Mouse (Mus musculus) liver, embryonic 15.5 days (tissue): ENCODE data around the gene Rrp7a. TPM values are rescaled to one million over a fixed set of nuclear protein-coding genes. Genes with fewer than 3 reads are reported as not detected.

Experiments
- ATAC-seq: fragments of 200-750 bp; cut with Nextera tagmentation; 2 replicates; pipeline ENCODE4 v1.8.0; 2017; ENCODE audit warnings: moderate number of reproducible peaks, mild to moderate bottlenecking, moderate library complexity; ENCODE audit not compliant: insufficient read depth
- H3K27ac ChIP-seq: fragments of 300-500 bp; sonication (generic); replicated peaks from 2 replicates; pipeline ENCODE4 v1.5.1; 2015; ENCODE audit warnings: mild to moderate bottlenecking, inconsistent platforms
- H3K27me3 ChIP-seq: fragments of 300-500 bp; sonication (generic); 2 replicates; pipeline ENCODE4 v1.6.1; 2015; ENCODE audit warnings: mild to moderate bottlenecking, inconsistent platforms
- H3K36me3 ChIP-seq: fragments of 300-500 bp; sonication (generic); replicated peaks from 2 replicates; pipeline ENCODE4 v1.6.1; 2015; ENCODE audit warnings: moderate library complexity, mild to moderate bottlenecking, inconsistent platforms
- H3K4me1 ChIP-seq: fragments of 300-500 bp; sonication (generic); replicated peaks from 2 replicates; pipeline ENCODE4 v1.6.1; 2015; ENCODE audit warnings: inconsistent platforms
- H3K4me2 ChIP-seq: fragments of 300-500 bp; sonication (generic); 2 replicates; pipeline ENCODE4 v1.6.1; 2015; ENCODE audit warnings: moderate library complexity, mild to moderate bottlenecking, inconsistent platforms
- H3K4me3 ChIP-seq: fragments of 300-500 bp; sonication (generic); replicated peaks from 2 replicates; pipeline ENCODE4 v1.5.1; 2015; ENCODE audit warnings: mild to moderate bottlenecking, inconsistent platforms
- H3K9ac ChIP-seq: fragments of 300-500 bp; sonication (generic); 2 replicates; pipeline ENCODE4 v1.6.1; 2015; ENCODE audit warnings: moderate library complexity, mild to moderate bottlenecking, inconsistent platforms
- H3K9me3 ChIP-seq: fragments of 300-500 bp; sonication (generic); replicated peaks from 2 replicates; pipeline ENCODE4 v1.6.1; 2016; ENCODE audit warnings: inconsistent platforms
- WGBS: fragments of 180-500 bp; shearing (Covaris S2); methylation state at CpG from one replicate; pipeline ENCODE4 v1.1.7; 2015; ENCODE audit warnings: mixed read lengths; ENCODE audit not compliant: insufficient replicate concordance; 5-methylcytosine and 5-hydroxymethylcytosine counted together
- polyA plus RNA-seq: library from polyadenylated mRNA; unstranded; fragments of >200 nt; fragmentation: Nextera tagmentation; extraction: Ambion mirVana; gene quantifications from 2 replicates; pipeline ENCODE4 v1.2.1, GENCODE M21; 2015

Gene Rrp7a
- polyA plus RNA-seq, 1 experiment from 2014 or later, result 22.0 TPM

DNA sequence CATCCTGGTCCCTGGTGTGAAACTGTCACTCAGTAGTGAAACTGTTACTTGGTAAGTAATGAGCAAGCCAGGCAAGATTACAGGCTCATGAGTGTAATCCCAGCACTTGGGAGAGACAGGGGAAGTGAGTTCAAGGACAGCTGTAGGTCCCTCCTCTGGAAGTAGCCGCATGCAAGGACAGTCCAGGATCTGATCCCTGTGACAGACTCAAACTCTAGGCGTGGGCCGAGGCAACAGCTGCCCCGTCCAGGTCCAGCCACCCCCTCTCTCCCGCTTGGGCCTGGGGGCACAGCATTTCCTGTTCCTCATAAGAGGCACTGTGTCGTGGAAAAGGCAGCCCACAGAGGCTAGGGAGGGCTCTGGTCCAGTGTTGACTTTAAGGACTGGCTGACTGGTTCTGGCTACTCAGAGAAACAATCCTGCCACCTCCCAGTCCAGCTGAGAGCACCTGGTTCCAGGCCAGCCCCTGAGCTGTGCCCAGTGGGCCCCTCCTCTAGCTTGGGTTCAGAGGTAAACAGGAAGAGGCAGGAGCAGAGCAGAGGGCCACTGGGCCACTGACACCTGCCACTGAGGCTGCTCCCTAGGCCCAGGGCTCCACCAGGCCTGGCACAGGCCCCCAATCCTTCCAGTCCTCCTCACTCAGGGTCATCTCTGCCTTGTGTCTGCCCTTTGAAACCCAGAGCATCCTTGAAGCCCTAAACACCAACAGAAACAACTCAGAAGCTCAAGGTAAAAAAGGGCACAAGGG is 33.2 kb upstream of the Rrp7a start:
- Histone ChIP-seq H3K4me3 (no peak overlapping the region), H3K27me3 (no peaks in the 10 kb centered on the region), H3K9ac (no peak overlapping the region), H3K27ac (no peak overlapping the region), H3K4me1 (peaks cover 17% of the 10 kb centered on the region), H3K36me3 (peaks cover 83% of the 10 kb centered on the region), H3K9me3 (no peaks in the 10 kb centered on the region), H3K4me2 (no peak overlapping the region)
- ATAC-seq, result no peak
- 54% methylated on average over 6 of the region's 6 CpGs for WGBS

DNA sequence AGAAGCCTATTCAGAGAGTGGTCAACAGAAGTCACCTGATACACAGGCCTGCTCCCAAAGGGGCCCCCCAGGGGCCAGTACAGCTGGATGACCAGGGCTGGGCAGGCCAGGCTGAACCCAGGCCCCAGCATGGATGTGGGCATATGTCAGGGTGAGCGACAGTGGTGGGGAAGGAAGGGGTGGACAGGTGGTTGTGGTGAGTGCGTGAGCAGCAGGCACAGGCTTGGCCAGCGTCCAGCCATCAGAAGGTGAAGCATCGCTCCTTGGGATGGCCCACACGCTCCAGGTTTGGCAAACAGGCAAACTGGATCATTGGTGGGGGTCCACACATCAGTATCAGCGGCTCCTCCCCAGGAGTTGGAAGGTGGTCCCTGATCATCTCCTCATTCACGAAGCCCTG is 31.7 kb upstream of the Rrp7a start:
- H3K4me2 ChIP-seq, result no peak overlapping the region
- H3K27me3 ChIP-seq, result no peaks in the 10 kb centered on the region
- ATAC-seq, result no peak
- no peak overlapping the region for H3K4me3 ChIP-seq
- no peak overlapping the region for H3K9ac ChIP-seq
- peaks cover 68% of the 10 kb centered on the region for H3K36me3 ChIP-seq
- H3K9me3 ChIP-seq, result no peaks in the 10 kb centered on the region
- H3K27ac ChIP-seq, result no peak overlapping the region
- H3K4me1 ChIP-seq, result peaks cover 27% of the 10 kb centered on the region
- 91% methylated on average over 7 of the region's 7 CpGs for WGBS

DNA sequence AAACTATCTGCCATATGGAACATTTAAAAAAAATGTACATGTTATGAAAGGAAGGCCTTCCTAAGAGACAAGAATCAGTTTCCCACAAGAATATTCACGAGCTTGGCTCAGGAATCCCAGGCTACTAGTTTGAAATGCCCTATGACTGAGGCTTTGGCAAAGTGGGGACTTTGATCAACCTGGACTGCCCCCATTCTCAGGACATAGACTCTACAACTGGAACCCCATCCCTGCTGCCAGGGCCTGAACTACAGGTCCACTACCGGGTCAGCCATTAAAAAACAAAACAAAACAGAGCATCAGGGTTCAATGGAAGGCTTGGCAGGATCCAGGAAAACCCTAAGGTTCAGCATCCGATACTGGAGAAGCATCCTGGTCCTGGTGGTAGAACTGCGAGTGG is 28.1 kb upstream of the Rrp7a start:
- Histone ChIP-seq H3K9ac (peak overlapping the region; percentile 33; the same call in 1 of the 2 replicates), H3K27me3 (no peaks in the 10 kb centered on the region), H3K4me2 (no peak overlapping the region), H3K9me3 (no peaks in the 10 kb centered on the region), H3K36me3 (peaks cover 49% of the 10 kb centered on the region), H3K4me3 (no peak overlapping the region), H3K27ac (peak overlapping the region; percentile 74), H3K4me1 (peaks cover 40% of the 10 kb centered on the region)
- no peak for ATAC-seq
- WGBS, result 87% methylated on average over 4 of the region's 4 CpGs

DNA sequence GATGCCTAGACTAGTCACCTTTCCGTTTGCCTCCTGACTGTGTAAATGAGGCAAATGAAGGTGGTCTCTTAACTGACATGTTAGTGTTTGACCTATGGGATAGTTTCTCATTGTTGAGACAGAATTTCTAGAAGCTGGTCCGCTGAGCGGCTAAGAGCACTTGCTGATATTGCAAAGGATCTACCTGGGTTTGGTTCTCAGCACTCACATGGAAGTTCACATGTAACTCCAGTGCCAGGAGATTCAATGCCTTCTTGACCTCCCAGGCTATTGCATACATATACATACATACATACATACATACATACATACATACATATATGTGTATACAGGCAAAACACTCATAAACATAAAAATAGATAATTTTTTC is 27.5 kb upstream of the Rrp7a start:
- H3K27ac ChIP-seq, result peak overlapping the region; percentile 97
- peaks cover 45% of the 10 kb centered on the region for H3K4me1 ChIP-seq
- peak overlapping the region; percentile 96 for H3K9ac ChIP-seq
- WGBS, result 15% methylated on average over 3 of the region's 3 CpGs
- H3K9me3 ChIP-seq, result no peaks in the 10 kb centered on the region
- H3K4me2 ChIP-seq, result peak overlapping the region; percentile 73
- no peaks in the 10 kb centered on the region for H3K27me3 ChIP-seq
- H3K36me3 ChIP-seq, result peaks cover 47% of the 10 kb centered on the region
- ATAC-seq, result no peak
- H3K4me3 ChIP-seq, result peak overlapping the region; percentile 72

DNA sequence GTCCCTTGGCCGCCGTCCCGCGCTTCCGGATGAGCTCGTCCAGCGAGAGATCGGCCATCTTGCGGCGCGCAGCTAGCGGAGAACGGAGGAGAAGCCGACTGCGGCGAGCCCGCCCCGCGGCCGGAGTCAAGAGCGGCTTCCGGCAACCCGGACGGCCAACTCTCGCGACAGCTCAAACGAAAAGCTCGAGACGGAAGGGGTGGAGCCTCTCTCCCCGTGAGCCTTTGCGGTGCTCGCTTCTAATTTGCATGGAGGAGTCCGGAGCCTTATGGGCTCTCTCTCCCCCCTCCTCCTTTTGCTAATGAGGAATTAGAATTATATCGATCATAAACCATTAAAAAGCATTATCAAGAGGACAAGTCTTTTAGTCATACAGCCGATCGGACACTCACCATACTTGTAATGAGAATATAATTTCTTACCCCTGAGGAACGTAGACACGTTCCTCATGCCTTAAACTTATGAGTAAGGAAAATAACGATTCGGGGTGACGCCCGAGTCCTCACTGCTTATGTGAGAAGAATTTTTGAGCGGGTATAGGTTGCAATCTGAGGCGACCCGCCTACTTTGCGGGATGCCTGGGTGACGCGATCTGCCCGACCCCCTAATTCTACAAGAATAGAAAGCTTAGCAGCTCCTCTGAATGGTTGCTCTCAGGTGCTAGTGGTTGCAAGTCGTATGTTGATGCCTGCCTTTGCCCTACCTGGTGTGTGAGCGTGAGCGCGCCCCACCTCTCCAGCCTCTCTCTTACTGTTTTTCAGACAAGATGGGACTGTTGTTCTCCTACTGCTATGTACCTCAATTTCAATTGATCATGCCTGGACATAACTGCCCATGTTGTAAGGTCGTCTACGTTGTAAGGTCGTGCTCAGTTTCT is 26.8 kb upstream of the Rrp7a start, which contains the start of gene Poldip3:
Gene Poldip3, minus strand, starts transcription at position 189 of the 877 bp plus-strand sequence.
- H3K27me3 ChIP-seq, result no peaks in the 10 kb centered on the region
- peak within 1 kb of the TSS; percentile 73 for H3K4me2 ChIP-seq
- under 1% methylated on average over 56 of the region's 56 CpGs for WGBS
- peak within 1 kb of the TSS; percentile 72 for H3K4me3 ChIP-seq
- H3K9me3 ChIP-seq, result no peaks in the 10 kb centered on the region
- peaks cover 45% of the 10 kb centered on the region for H3K36me3 ChIP-seq
- peak within 1 kb of the TSS; percentile 97 for H3K27ac ChIP-seq
- H3K4me1 ChIP-seq, result peaks cover 51% of the 10 kb centered on the region
- H3K9ac ChIP-seq, result peak within 1 kb of the TSS; percentile 96
- ATAC-seq, result peak; percentile 86

DNA sequence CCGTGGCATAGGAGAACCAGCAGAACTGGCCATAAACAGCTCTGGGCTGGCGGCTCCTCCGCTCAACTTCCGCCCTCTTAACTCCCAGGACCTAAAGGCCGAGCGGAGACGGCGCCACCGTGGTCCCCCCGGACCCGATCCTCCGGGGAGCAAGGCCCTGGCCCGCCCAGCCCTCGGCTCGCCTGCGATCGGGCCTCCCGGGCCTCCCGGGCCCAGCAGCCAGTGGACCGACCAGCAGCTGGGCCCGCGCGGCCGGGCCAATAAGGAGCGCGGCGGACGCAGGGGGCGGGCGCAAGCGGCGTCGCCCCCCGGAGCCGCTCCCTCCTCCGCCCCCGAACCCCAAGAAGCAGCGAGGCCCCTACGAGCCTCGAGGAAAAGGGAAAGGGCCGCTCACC is 26.2 kb upstream of the Rrp7a start:
- peaks cover 39% of the 10 kb centered on the region for H3K36me3 ChIP-seq
- peaks cover 56% of the 10 kb centered on the region for H3K4me1 ChIP-seq
- peak overlapping the region; percentile 97 for H3K27ac ChIP-seq
- ATAC-seq, result peak; percentile 85
- H3K4me2 ChIP-seq, result peak overlapping the region; percentile 73
- whole genome bisulfite sequencing, result 0% methylated on average over 37 of the region's 41 CpGs
- no peaks in the 10 kb centered on the region for H3K9me3 ChIP-seq
- H3K27me3 ChIP-seq, result no peaks in the 10 kb centered on the region
- peak overlapping the region; percentile 72 for H3K4me3 ChIP-seq
- H3K9ac ChIP-seq, result peak overlapping the region; percentile 96

DNA sequence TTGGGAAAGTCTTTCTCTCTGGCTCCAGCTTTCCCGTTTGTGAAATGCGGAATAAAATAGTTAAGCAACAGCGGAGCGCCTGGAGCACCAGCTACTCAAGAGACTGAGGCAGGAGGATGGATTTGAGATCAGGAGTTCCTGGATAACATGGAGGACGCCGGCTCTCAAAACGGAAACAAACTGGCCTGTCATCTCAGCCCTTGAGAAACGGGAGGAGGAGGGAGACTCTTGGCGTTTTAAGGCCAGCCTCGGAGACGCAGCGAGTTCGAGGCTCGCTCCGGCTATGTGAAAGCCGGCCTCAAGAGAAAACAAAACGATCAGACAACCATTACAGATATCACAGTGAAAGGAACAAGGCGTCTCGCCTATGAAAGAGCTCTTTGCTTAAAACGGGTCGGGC is 25.8 kb upstream of the Rrp7a start:
- Histone ChIP-seq H3K27me3 (no peaks in the 10 kb centered on the region), H3K4me1 (peaks cover 56% of the 10 kb centered on the region), H3K9ac (peak overlapping the region; percentile 96), H3K9me3 (no peaks in the 10 kb centered on the region), H3K4me3 (peak overlapping the region; percentile 72), H3K4me2 (peak overlapping the region; percentile 73), H3K36me3 (peaks cover 34% of the 10 kb centered on the region), H3K27ac (peak overlapping the region; percentile 97)
- WGBS, result 2% methylated on average over 21 of the region's 21 CpGs
- ATAC-seq, result no peak

DNA sequence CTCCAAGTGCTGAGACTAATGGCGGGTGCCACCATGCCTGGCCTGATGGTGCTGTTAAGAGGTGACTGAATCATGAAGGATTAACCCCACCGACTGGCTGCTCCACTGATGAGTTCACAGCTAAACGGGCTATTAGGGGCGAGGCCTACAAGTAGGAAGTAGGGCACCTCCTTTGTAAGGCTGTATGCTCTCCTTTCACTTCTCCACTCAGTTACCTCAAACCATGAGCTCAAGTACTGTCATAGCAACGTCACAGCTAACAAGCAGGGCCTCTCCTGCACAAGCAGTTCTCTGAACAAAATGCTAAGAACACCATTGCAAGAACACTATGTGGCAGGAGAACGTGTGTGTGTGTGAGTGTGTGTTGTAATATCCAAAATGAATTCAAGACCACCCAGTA is 22.9 kb upstream of the Rrp7a start:
- Histone ChIP-seq H3K4me3 (no peak overlapping the region), H3K27ac (no peak overlapping the region), H3K27me3 (no peaks in the 10 kb centered on the region), H3K9me3 (no peaks in the 10 kb centered on the region), H3K4me1 (peaks cover 61% of the 10 kb centered on the region), H3K4me2 (no peak overlapping the region), H3K9ac (no peak overlapping the region), H3K36me3 (peaks cover 26% of the 10 kb centered on the region)
- WGBS, result 72% methylated on average over 6 of the region's 6 CpGs
- ATAC-seq, result no peak

DNA sequence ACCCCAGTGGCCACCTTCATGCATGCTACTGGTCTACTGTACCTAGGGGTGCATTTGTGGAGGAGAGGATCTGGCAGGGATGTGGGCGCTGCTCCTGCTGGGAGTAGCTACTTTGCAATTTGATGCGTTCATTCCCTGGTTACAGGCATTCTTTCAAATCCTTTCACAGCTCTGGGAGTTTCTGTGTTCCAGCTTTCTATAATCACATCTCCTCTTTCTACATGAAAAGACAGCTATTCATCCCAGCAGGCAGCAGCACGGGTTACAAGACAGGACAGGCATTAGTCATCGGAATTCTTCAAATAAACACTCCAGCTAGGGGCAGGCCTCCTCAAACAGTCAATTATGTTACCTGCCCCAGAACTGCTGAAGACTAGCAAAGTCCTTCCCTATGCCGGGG is 20.3 kb upstream of the Rrp7a start:
- Histone ChIP-seq H3K27me3 (no peaks in the 10 kb centered on the region), H3K4me1 (peaks cover 52% of the 10 kb centered on the region), H3K9ac (no peak overlapping the region), H3K27ac (no peak overlapping the region), H3K9me3 (no peaks in the 10 kb centered on the region), H3K4me3 (no peak overlapping the region), H3K4me2 (no peak overlapping the region), H3K36me3 (peaks cover 39% of the 10 kb centered on the region)
- ATAC-seq, result no peak
- WGBS, result 74% methylated on average over 5 of the region's 5 CpGs

DNA sequence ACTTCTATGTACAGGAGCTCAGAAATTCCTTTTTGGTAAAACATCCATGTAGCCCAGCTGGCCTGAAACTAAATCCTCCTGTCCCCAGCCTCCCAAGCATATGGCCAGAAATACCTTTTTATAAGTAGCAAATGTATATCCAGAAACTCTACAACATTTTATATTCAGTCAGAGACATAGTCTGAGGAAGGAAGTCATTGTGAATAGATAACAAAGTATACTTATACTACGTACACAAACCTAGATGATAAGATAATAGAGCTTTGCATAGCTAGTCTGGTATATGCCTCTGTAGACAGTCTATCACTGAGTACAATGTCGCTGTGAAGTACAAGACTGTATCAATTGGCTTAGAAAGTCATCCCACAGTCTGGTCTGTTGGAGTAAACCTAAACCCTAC is 13.1 kb upstream of the Rrp7a start:
- Histone ChIP-seq H3K27ac (no peak overlapping the region), H3K27me3 (no peaks in the 10 kb centered on the region), H3K4me2 (no peak overlapping the region), H3K4me3 (no peak overlapping the region), H3K9me3 (no peaks in the 10 kb centered on the region), H3K4me1 (peaks cover 4% of the 10 kb centered on the region), H3K36me3 (peaks cover 85% of the 10 kb centered on the region), H3K9ac (no peak overlapping the region)
- ATAC-seq, result no peak
- WGBS, result 45% methylated on average over 2 of the region's 2 CpGs

DNA sequence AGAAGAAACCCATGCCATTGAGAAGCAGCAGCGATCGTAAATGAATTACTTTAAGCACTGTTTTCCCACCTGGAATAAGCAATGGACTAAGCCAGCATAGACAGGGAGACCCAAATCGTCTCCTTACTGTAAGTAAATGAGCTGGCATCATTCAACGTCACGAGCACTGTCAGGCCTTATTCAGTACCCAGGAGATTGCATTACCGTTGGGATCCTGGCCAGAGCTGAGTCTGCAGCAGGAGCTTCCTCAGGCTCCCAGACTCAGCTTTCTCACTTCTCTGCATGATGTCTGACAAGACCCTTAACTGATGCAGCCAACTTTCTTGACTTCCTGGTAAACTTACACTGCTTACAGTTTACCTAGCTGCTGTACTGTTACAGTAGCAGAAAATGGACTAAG is 12.1 kb upstream of the Rrp7a start:
- Histone ChIP-seq H3K36me3 (peaks cover 95% of the 10 kb centered on the region), H3K9ac (no peak overlapping the region), H3K4me3 (no peak overlapping the region), H3K27me3 (no peaks in the 10 kb centered on the region), H3K4me2 (no peak overlapping the region), H3K9me3 (no peaks in the 10 kb centered on the region), H3K4me1 (no peaks in the 10 kb centered on the region), H3K27ac (no peak overlapping the region)
- 84% methylated on average over 6 of the region's 6 CpGs for WGBS
- no peak for ATAC-seq
